Mouse (Mus musculus): ENCODE measurements around the gene Ncoa1. TPM values are rescaled to one million over a fixed set of nuclear protein-coding genes. Genes with fewer than 3 reads are reported as not detected.

Ncoa1 gene
- polyA plus RNA-seq, 2 experiments: 1.1 to 1.7 TPM

DNA sequence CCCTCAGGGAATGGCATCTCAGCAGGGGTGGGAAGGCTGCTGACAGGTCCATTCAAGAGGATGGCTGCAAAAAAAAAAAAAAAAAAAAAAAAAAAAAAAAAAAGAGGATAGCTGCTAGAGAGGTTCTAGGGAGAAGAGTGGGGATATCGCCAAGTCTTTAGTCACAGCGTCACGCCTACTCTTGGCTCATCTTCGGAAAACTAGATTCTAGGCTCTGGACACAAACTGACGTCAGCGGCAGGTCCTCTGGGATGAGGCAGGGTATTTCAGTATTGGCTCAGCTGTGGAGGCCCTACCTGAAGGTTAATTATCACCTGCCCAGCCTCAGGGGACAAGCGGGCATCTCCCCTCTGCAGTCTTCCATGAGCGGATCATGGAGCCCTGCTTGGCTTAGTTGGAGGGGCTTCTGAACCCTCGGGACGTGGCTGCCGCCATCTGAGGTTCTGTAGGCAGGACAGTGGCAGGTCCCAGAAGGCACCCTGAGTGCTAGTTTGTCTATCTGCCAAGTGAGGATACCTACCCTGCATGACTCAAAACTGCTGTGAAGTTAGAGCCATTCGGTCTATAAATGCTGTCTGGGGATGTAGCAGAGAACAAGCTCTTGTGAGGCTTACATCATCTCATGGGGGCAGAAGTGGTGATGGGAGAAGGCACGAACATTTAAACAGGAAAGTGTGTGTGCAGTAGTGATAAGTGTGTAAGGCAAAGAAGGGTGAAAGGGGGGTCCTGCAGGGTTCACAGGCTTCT, 275.4 kb downstream of the Ncoa1 start:
- DNase-seq (ENCODE audit: low read depth in 3 of 3, low spot score in 3 of 3): no peak
- 78% methylated on average over 13 of the region's 13 CpGs for WGBS (ENCODE audit: insufficient replicate concordance)
- Histone ChIP-seq H3K4me1 (replicated peaks; ENCODE audit: control insufficient read depth in 2 of 2, insufficient read depth in 2 of 2, low read length in 1 of 2) (no peaks in the 10 kb centered on the region), H3K9ac (replicated peaks) (no peak overlapping the region), H3K36me3 (replicated peaks; ENCODE audit: control insufficient read depth, insufficient read depth, low read depth) (no peaks in the 10 kb centered on the region), H3K4me2 (ENCODE audit: low read depth) (no peak overlapping the region), H3K4me3 (ENCODE audit: insufficient read depth in 1 of 2, low read depth in 2 of 2, low read length in 2 of 2) (no peak overlapping the region), H3K27me3 (ENCODE audit: control insufficient read depth, insufficient read depth, low read length) (no peaks in the 10 kb centered on the region), H3K27ac (no peak overlapping the region), H3K9me3 (ENCODE audit: control insufficient read depth, low read length) (no peaks in the 10 kb centered on the region)
- ATAC-seq (ENCODE audit: insufficient read depth): no peak
- TF ChIP-seq EP300 (IDR thresholded peaks at IDR 0.05; ENCODE audit: low read depth) (no peak), CTCF (IDR thresholded peaks at IDR 0.05; ENCODE audit: low read depth) (no peak)

DNA sequence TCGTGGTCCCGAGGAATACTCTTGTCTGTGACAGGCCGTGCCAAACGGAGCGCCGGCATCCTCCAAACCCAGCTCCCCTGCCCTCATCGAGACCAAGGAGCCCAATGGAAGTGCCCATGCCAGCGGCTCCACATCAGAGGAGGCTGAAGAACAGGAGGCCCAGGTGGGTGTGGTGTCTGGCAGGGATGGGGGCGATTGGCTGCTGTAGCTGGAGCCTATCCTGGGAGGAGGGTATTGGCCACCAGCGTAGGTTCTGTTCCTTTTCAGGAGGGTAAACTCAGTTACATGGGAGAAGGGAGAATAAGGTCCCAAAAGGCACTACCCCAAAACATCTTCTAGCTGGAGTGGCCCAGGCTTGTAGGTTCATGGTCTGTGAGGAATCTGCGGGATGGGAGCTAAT, 277.7 kb downstream of the Ncoa1 start:
- TF ChIP-seq EP300 (IDR thresholded peaks at IDR 0.05; ENCODE audit: low read depth): no peak
- Histone ChIP-seq H3K9me3 (ENCODE audit: control insufficient read depth, low read length) (no peaks in the 10 kb centered on the region), H3K27ac (no peak overlapping the region), H3K4me2 (ENCODE audit: low read depth) (no peak overlapping the region), H3K27me3 (ENCODE audit: control insufficient read depth, insufficient read depth, low read length) (no peaks in the 10 kb centered on the region), H3K4me1 (replicated peaks; ENCODE audit: control insufficient read depth in 2 of 2, insufficient read depth in 2 of 2, low read length in 1 of 2) (no peaks in the 10 kb centered on the region), H3K4me3 (ENCODE audit: insufficient read depth in 1 of 2, low read depth in 2 of 2, low read length in 2 of 2) (no peak overlapping the region), H3K36me3 (replicated peaks; ENCODE audit: control insufficient read depth, insufficient read depth, low read depth) (no peaks in the 10 kb centered on the region), H3K9ac (replicated peaks) (no peak overlapping the region)
- no peak for DNase-seq (ENCODE audit: low read depth in 3 of 3, low spot score in 3 of 3)
- no peak for ATAC-seq (ENCODE audit: insufficient read depth)
- 85% methylated on average over 11 of the region's 11 CpGs for WGBS (ENCODE audit: insufficient replicate concordance)

- Histone ChIP-seq H3K27ac (no peak overlapping the region), H3K4me2 (ENCODE audit: low read depth) (no peak overlapping the region), H3K4me1 (replicated peaks; ENCODE audit: control insufficient read depth in 2 of 2, insufficient read depth in 2 of 2, low read length in 1 of 2) (no peaks in the 10 kb centered on the region), H3K9me3 (ENCODE audit: control insufficient read depth, low read length) (no peaks in the 10 kb centered on the region), H3K36me3 (replicated peaks; ENCODE audit: control insufficient read depth, insufficient read depth, low read depth) (no peaks in the 10 kb centered on the region), H3K4me3 (ENCODE audit: insufficient read depth in 1 of 2, low read depth in 2 of 2, low read length in 2 of 2) (no peak overlapping the region), H3K9ac (replicated peaks) (no peak overlapping the region), H3K27me3 (ENCODE audit: control insufficient read depth, insufficient read depth, low read length) (no peaks in the 10 kb centered on the region)
- ATAC-seq (ENCODE audit: insufficient read depth): no peak
- TF ChIP-seq CTCF (IDR thresholded peaks at IDR 0.05; ENCODE audit: low read depth) (no peak), EP300 (IDR thresholded peaks at IDR 0.05; ENCODE audit: low read depth) (no peak)
- 69% methylated on average over 4 of the region's 4 CpGs for WGBS (ENCODE audit: insufficient replicate concordance)
- no peak for DNase-seq (ENCODE audit: low read depth in 3 of 3, low spot score in 3 of 3)
Observed at GRCm38 (mm10) chr12:4198702-4199101, 278.3 kb downstream of the Ncoa1 start.

Other genes starting within 250 kb of the Ncoa1 start
- gene Ptrhd1, start 243.2 kb downstream of the Ncoa1 start, polyA plus RNA-seq (2012; rRNA removed): 1.8 TPM in 2 replicates
- gene Ptrhd1, start 243.2 kb downstream of the Ncoa1 start, polyA plus RNA-seq (2014; fragmentation: Nextera tagmentation; extraction: Ambion mirVana): 3.1 and 3.2 TPM in 2 replicates
- 8.5 and 10.5 TPM in 2 replicates for gene Cenpo, start 242.9 kb downstream of the Ncoa1 start, polyA plus RNA-seq (2012; rRNA removed)
- 9.4 and 10.9 TPM in 2 replicates for gene Cenpo, start 242.9 kb downstream of the Ncoa1 start, polyA plus RNA-seq (2014; fragmentation: Nextera tagmentation; extraction: Ambion mirVana)
- gene Itsn2, start 115.5 kb upstream of the Ncoa1 start, polyA plus RNA-seq (2012; rRNA removed): 10.8 and 13.2 TPM in 2 replicates
- gene Itsn2, start 115.5 kb upstream of the Ncoa1 start, polyA plus RNA-seq (2014; fragmentation: Nextera tagmentation; extraction: Ambion mirVana): 22.5 and 27.2 TPM in 2 replicates
- not detected in 2 replicates for gene Gm3625, start 115.7 kb upstream of the Ncoa1 start, polyA plus RNA-seq (2012; rRNA removed)
- not detected in 2 replicates for gene Gm3625, start 115.7 kb upstream of the Ncoa1 start, polyA plus RNA-seq (2014; fragmentation: Nextera tagmentation; extraction: Ambion mirVana)

All from liver, embryonic 14.5 days (tissue).